Mouse (Mus musculus) heart, postnatal 14 days (tissue): ENCODE measurements around the gene Fam241b. TPM values are rescaled to one million over a fixed set of nuclear protein-coding genes. Genes with fewer than 3 reads are reported as not detected.

ENCODE experiments used
- DNase-seq, 2 experiments: peaks; one replicate each; pipeline ENCODE4 v3.0.0; 2021 to 2022
- intact Hi-C: fragments of 180-260 bp; cut with DNase I; formaldehyde crosslinking; loops from one replicate; pipeline ENCODE4 v1.15.1; 2025
- long read RNA-seq, 2 experiments: library from polyadenylated mRNA; stranded (forward); transcript quantifications; one replicate each; pipeline ENCODE4 v2.0.0; 2021
- total RNA-seq, 2 experiments: library from RNA; stranded (reverse); gene quantifications; 2 replicates each; pipeline ENCODE4 v1.2.3; 2021

The Fam241b gene
- 1 to 10 TPM in 1 of 2 experiments, under 1 TPM in 1; 0.93 to 1.1 TPM for total RNA-seq
- long read RNA-seq, experiment 1, result 0 reads
- long read RNA-seq, experiment 2, result 0 reads

- intact Hi-C loops, result no loop called here
- DNase-seq, result no peak
These were observed at the start of gene Fam241b for GRCm38 (mm10) chr10:62143820-62144219. Gene Fam241b (minus strand): TSS chr10:62143920.

GRCm38 (mm10) chr10:62192701-62193157 is 49.0 kb upstream of the Fam241b start:
- DNase-seq, result peak in 1 of 2 experiments; percentile 29
- intact Hi-C loops, result no loop called here

- intact Hi-C loops, result no loop called here
- no peak for DNase-seq
These were observed 47.1 kb upstream of the Fam241b start for GRCm38 (mm10) chr10:62190821-62191220.

GRCm38 (mm10) chr10:62189910-62190309 is 46.2 kb upstream of the Fam241b start:
- intact Hi-C loops, result loop anchor here (5.0 to 10.0 kb wide), 2 partner anchors 185 to 222 kb away; partner anchors contain the start of gene Hk1

GRCm38 (mm10) chr10:62189303-62189702 is 45.6 kb upstream of the Fam241b start:
- intact Hi-C loops, result loop anchor here (5.0 to 10.0 kb wide), 2 partner anchors 185 to 223 kb away; partner anchors contain the start of gene Hk1
- no peak for DNase-seq

More at GRCm38 (mm10) chr10:62189910-62190309, 46.2 kb upstream of the Fam241b start:
- DNase-seq, result no peak

GRCm38 (mm10) chr10:62186882-62187281 is 43.2 kb upstream of the Fam241b start:
- DNase-seq, result peak; percentile 82 to 90
- intact Hi-C loops, result loop anchor here (1.0 to 10.0 kb wide), 4 partner anchors 51 to 225 kb away; partner anchors contain the start of gene Hk1

- peak; percentile 94 to 95 for DNase-seq
- intact Hi-C loops, result loop anchor here (1.0 to 10.0 kb wide), 6 partner anchors 78 to 341 kb away; partner anchors contain the start of gene Hk1
These were observed 39.3 kb upstream of the Fam241b start for GRCm38 (mm10) chr10:62183053-62183452.

GRCm38 (mm10) chr10:62182471-62183014 is 38.8 kb upstream of the Fam241b start:
- no peak for DNase-seq
- intact Hi-C loops, result loop anchor here (1.0 to 10.0 kb wide), 6 partner anchors 77 to 340 kb away; partner anchors contain the start of gene Hk1

- intact Hi-C loops, result loop anchor here (2.0 to 10.0 kb wide), 5 partner anchors 129 to 339 kb away; partner anchors contain the start of gene Hk1
- no peak for DNase-seq
These were observed 38.0 kb upstream of the Fam241b start for GRCm38 (mm10) chr10:62181701-62182100.

GRCm38 (mm10) chr10:62179944-62180343 is 36.2 kb upstream of the Fam241b start:
- no peak for DNase-seq
- intact Hi-C loops, result loop anchor here (5.0 to 10.0 kb wide), 4 partner anchors 128 to 338 kb away; partner anchors contain the start of gene Hk1

GRCm38 (mm10) chr10:62174533-62175313 is 31.0 kb upstream of the Fam241b start:
- DNase-seq, result no peak
- intact Hi-C loops, result no loop called here

GRCm38 (mm10) chr10:62173941-62174448 is 30.3 kb upstream of the Fam241b start:
- DNase-seq, result no peak
- intact Hi-C loops, result no loop called here

GRCm38 (mm10) chr10:62172841-62173553 is 29.3 kb upstream of the Fam241b start:
- DNase-seq, result no peak
- intact Hi-C loops, result no loop called here

- intact Hi-C loops, result no loop called here
- peak; percentile 9 to 18 for DNase-seq
These were observed 18.7 kb upstream of the Fam241b start for GRCm38 (mm10) chr10:62162410-62162809.

- intact Hi-C loops, result no loop called here
- no peak for DNase-seq
These were observed 6.2 kb upstream of the Fam241b start for GRCm38 (mm10) chr10:62149929-62150328.

GRCm38 (mm10) chr10:62147466-62148248 is 3.9 kb upstream of the Fam241b start:
- intact Hi-C loops, result no loop called here
- DNase-seq, result no peak

GRCm38 (mm10) chr10:62145957-62146356 is 2.2 kb upstream of the Fam241b start:
- intact Hi-C loops, result no loop called here
- no peak for DNase-seq

GRCm38 (mm10) chr10:62138040-62138439 is 5.7 kb downstream of the Fam241b start:
- peak; percentile 12 to 36 for DNase-seq

GRCm38 (mm10) chr10:62137150-62137549 is 6.6 kb downstream of the Fam241b start:
- DNase-seq, result no peak
- intact Hi-C loops, result no loop called here

More at GRCm38 (mm10) chr10:62138040-62138439, 5.7 kb downstream of the Fam241b start:
- intact Hi-C loops, result no loop called here
